Mouse (Mus musculus): ENCODE results near the gene Spata18.

Gene Spata18

GRCm38 (mm10) chr5:73725981-73726380 lies 74.8 kb downstream of the Spata18 start:
- DNase-seq: no peak

DNA sequence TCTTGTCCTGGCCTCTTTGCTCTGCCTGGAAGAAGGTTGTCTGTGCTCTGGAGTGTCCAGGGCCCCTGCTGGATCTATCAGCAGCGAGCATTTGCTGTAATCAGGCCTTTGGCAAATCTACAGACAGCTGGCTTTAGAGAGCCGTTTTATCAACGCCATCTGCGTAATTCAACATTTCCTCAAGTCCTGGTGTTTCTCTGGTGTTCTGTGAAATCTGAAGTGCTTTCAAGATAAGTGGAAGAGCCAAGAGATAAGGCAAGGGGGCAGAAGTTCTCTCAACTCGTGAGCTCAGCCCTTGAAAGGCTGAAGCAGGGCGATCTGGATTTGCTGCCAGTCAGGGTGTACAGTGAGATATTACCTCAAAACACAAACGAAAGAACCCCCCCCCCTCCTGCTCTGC lies 77.5 kb downstream of the Spata18 start:
- no peak for DNase-seq

Measured in cerebellum, adult 9-10 months (tissue).